Mouse (Mus musculus) cerebellum, postnatal 25 days (tissue): ENCODE data around the gene Gadl1.

Experiments used
- DNase-seq, 2 experiments: peaks; one replicate each; pipeline ENCODE4 v3.0.0; 2021; ENCODE audit warnings: mixed read lengths in 2 of 2

The Gadl1 gene

GRCm38 (mm10) chr9:116091101-116091841 is 182.0 kb downstream of the Gadl1 start:
- no peak for DNase-seq

GRCm38 (mm10) chr9:116091921-116092320 is 182.7 kb downstream of the Gadl1 start:
- DNase-seq, result peak; percentile 28 to 62

DNA sequence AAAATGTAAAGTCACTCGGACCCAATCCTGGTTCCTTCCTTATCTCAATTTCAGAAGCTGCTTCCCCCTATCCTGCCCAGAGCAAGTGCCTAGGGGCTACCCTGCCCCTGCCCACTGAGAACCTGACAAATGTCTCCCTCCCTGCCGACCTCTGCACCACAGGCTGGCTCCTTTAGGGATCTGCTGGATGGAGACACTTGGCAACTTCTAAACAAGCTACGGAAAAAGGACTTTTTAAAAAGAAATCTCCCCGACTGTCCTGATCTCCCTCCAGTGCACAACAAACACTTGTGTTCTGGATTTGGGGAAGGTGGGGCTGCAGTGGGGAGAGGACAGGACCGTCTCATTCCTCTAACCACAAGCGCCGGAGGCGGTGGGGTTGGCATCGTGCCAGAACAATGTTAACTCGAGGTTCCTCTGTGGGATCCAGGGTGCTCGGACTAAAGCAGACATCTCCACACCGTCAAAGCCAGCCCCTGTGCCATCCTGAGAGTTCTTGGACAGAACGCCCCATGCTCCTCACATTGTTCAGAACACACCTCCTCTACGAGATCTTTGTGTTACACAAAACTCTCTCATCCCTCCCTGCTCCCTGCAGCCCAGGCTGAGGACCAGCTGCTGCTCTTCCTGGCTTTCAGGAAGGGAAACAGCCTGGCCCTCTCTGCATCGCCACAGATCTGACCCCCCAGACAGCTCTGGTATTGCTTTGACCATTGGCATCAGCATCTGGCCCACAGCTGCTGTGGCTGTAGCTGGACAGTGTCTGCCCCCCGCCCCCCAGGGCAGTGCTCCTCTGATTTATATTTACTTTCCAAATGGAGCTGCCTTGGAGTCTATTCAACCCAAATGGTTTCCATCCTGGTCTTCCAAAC is 189.7 kb downstream of the Gadl1 start:
- DNase-seq, result peak; percentile 16 to 49

GRCm38 (mm10) chr9:116099596-116099993 is 190.3 kb downstream of the Gadl1 start:
- no peak for DNase-seq

GRCm38 (mm10) chr9:116100015-116100414 is 190.8 kb downstream of the Gadl1 start:
- DNase-seq, result peak in 1 of 2 experiments; percentile 18

GRCm38 (mm10) chr9:116101842-116102241 is 192.6 kb downstream of the Gadl1 start:
- no peak for DNase-seq

- DNase-seq, result no peak
Measured at GRCm38 (mm10) chr9:116104770-116105169, 195.5 kb downstream of the Gadl1 start.

DNA sequence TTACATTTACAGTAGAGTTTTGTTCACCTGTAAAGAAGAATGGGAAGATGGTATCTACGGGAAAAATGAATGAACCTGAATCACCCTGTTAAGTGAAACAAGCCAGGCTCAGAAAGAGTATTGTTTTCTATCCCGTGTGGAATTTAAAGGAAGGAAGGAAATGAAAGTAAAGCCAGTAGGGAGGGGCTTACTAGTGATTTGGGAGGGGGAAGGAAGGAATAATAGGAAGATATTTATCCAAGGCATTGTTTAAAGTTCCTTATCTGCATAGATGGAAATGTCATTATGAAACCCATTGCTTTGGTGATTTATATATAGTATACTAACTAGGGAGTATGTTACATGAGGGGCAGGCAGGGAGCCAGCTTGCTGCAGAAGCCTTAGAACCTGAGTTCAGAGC is 199.5 kb downstream of the Gadl1 start:
- no peak for DNase-seq

GRCm38 (mm10) chr9:116111149-116111970 is 202.1 kb downstream of the Gadl1 start:
- DNase-seq, result no peak

DNA sequence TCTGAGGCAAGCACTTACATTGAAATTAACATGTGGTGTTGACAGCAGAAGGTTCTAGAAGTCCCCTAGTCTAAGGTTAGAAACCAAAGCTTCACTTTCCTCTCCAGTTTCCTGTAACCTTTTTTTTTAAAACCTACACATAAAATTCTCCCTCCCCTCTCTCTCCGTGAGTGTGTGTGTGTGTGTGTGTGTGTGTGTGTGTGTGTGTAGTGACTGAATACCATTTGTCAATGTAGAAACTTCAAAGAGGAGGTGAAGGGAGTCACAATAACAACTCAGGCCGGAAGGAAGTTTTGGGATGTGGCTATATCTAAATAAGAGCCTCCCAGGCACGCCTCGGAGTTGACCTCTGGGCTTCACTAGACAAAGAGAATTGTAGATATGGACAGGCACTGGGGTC is 205.1 kb downstream of the Gadl1 start:
- DNase-seq, result no peak

GRCm38 (mm10) chr9:116115875-116116274 is 206.6 kb downstream of the Gadl1 start:
- no peak for DNase-seq

- no peak for DNase-seq
Measured at GRCm38 (mm10) chr9:116118332-116118872, 209.1 kb downstream of the Gadl1 start.

DNA sequence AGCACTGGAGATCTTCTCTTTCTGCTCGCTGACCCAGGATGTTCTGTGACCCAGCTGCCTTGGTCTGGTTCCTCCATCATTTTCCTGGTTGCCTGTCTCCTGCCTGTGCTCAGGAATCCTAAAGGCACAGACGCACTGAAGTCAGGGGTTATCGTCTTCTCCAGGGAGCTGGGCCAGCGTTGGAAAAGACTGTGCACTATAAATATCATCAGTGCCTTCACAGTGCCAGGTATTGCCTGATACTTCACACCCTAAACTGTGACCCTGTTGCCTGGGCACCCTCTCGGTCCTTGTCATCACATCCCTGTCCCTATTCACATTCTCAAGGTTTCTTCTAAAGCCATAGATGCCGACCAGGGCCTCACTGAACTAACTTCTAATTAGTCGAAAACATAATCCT is 210.7 kb downstream of the Gadl1 start:
- DNase-seq, result no peak

DNA sequence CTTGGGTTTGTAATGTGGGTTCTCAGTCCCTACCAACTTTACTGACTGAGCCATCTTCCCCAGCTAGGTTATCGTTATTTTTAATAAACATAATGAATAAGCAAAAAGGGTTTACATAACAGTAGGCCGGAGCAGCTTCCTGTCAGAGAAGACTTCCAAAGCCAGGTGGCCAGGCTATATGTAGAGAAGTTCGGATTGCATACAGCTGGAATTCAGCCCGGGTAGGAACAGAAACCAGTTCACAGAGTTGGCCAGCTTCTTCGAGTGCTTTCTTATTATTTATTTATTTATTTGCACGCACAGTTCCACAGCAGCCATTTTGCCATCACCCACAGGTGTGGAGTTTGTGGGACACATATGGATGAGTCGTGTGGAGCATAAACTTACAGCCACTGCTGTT is 212.2 kb downstream of the Gadl1 start:
- no peak for DNase-seq

DNA sequence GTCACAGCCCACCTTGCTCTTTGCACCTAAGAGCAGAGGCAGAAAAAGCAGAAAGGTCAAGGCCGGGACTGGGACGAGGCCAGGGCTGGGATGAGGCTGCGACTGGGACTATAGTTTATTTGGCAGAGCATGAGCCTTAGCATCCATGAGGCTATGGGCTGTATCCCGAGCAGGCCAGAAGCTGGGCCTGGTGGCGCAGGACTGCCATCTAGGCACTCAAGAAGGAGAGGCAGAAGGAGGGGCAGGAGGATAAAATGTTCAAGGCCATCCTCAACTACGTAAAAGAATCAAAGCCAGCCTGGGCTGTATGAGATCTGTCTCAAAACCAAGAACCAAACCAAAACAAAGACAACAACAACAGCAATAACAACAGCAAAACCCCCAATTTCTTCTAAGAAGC is 213.3 kb downstream of the Gadl1 start:
- DNase-seq, result no peak

DNA sequence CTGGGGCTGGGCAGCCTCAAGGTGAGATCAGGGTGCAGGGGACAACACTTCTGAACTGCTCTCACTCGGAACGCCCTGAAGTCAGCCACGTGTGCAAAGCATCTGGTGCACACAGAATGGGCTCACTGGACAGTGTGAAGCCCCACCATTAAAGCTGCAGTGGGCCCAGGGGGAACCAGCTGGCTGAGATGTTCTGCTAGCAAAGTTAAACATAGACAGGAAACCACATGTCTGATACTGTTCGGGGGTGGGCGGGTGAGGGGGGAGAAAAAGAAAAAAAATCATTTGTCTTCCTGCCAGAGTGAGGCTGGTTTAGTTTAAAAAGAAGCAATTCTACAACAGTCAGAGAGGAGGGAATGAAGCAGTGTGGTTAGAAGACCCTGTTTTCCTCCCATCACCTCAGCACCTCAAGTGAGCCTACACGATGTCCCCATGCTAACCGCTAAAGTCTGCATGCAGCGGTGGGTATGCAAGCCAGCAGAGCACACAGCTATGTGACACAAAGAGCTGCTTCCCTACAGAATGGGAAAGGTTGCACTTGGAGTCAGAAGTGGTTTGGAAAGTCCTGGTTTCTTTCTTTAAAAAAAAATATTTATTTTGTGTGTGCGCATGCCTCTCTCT is 213.8 kb downstream of the Gadl1 start:
- DNase-seq, result no peak
